Mouse (Mus musculus) midbrain, embryonic 10.5 days (tissue): ENCODE measurements around the gene Hbs1l. TPM values are rescaled to one million over a fixed set of nuclear protein-coding genes. Genes with fewer than 3 reads are reported as not detected.
A peak's percentile ranks its signal among the peaks of the same experiment; 100 is the strongest.
"Not testable (repeated sequence)": the region's sequence is repeated elsewhere in the genome, so short reads cannot be mapped to it uniquely, and the experiment has no call there.

Experiments used
- DNase-seq: peaks from one replicate; pipeline ENCODE4 v3.0.0-alpha.2; 2017; ENCODE audit warnings: low spot score
- H3K27ac ChIP-seq: fragments of 300-500 bp; sonication (generic); replicated peaks from 2 replicates; pipeline ENCODE4 v1.5.1; 2016; ENCODE audit warnings: mild to moderate bottlenecking
- H3K27me3 ChIP-seq: fragments of 300-500 bp; sonication (generic); 2 replicates; pipeline ENCODE4 v1.6.1; 2016; ENCODE audit warnings: low read depth, mild to moderate bottlenecking; ENCODE audit not compliant: poor library complexity, severe bottlenecking
- H3K36me3 ChIP-seq: fragments of 300-500 bp; sonication (generic); 2 replicates; pipeline ENCODE4 v1.6.1; 2016; ENCODE audit warnings: mild to moderate bottlenecking, moderate library complexity
- H3K4me1 ChIP-seq: fragments of 300-500 bp; sonication (generic); 2 replicates; pipeline ENCODE4 v1.6.1; 2016
- H3K4me3 ChIP-seq: fragments of 300-500 bp; sonication (generic); 2 replicates; pipeline ENCODE4 v1.5.1; 2016; ENCODE audit warnings: mild to moderate bottlenecking, moderate library complexity
- H3K9me3 ChIP-seq: fragments of 300-500 bp; sonication (generic); replicated peaks from 2 replicates; pipeline ENCODE4 v1.6.1; 2016; ENCODE audit warnings: mild to moderate bottlenecking
- WGBS: fragments of 180-500 bp; shearing (Covaris S2); methylation state at CpG from one replicate; pipeline ENCODE4 v1.1.7; 2016; 5-methylcytosine and 5-hydroxymethylcytosine counted together
- polyA plus RNA-seq: library from polyadenylated mRNA; unstranded; fragments of >200 nt; fragmentation: Nextera tagmentation; extraction: Ambion mirVana; gene quantifications from 2 replicates; pipeline ENCODE4 v1.2.1, GENCODE M21; 2016

The Hbs1l gene
- polyA plus RNA-seq, 1 experiment from 2014 or later: 136 TPM

- no peak overlapping the region for H3K4me3 ChIP-seq
- 94% methylated on average over 6 of the region's 6 CpGs for WGBS
- H3K36me3 ChIP-seq: peaks cover 31% of the 10 kb centered on the region
- no peaks in the 10 kb centered on the region for H3K9me3 ChIP-seq
- H3K4me1 ChIP-seq: peaks cover 17% of the 10 kb centered on the region
- H3K27ac ChIP-seq: no peak overlapping the region
- no peak for DNase-seq
- no peaks in the 10 kb centered on the region for H3K27me3 ChIP-seq
These were observed 76.5 kb downstream of the Hbs1l start for GRCm38 (mm10) chr10:21372271-21372670.

GRCm38 (mm10) chr10:21376682-21377473, 81.1 kb downstream of the Hbs1l start, which contains the start of gene Aldh8a1:
Aldh8a1 (plus strand) TSS chr10:21377291.
- 88% methylated on average over 13 of the region's 13 CpGs for WGBS

GRCm38 (mm10) chr10:21378196-21378944, 82.6 kb downstream of the Hbs1l start:
- no peak for DNase-seq

More at GRCm38 (mm10) chr10:21376682-21377473, 81.1 kb downstream of the Hbs1l start, which contains the start of gene Aldh8a1:
- no peaks in the 10 kb centered on the region for H3K36me3 ChIP-seq
- H3K4me3 ChIP-seq: no peak within 1 kb of the TSS
- H3K27ac ChIP-seq: no peak within 1 kb of the TSS
- DNase-seq: no peak
- H3K27me3 ChIP-seq: no peaks in the 10 kb centered on the region
- H3K4me1 ChIP-seq: peaks cover 15% of the 10 kb centered on the region; the same call in 1 of the 2 replicates
- no peaks in the 10 kb centered on the region for H3K9me3 ChIP-seq

GRCm38 (mm10) chr10:21382914-21383313, 87.1 kb downstream of the Hbs1l start:
- 33% methylated on average over 6 of the region's 6 CpGs for WGBS
- DNase-seq: no peak
- Histone ChIP-seq H3K4me3 (no peak overlapping the region), H3K36me3 (no peaks in the 10 kb centered on the region), H3K27ac (no peak overlapping the region), H3K9me3 (no peaks in the 10 kb centered on the region), H3K4me1 (peaks cover 10% of the 10 kb centered on the region; the same call in 1 of the 2 replicates), H3K27me3 (no peaks in the 10 kb centered on the region)

More at GRCm38 (mm10) chr10:21378196-21378944, 82.6 kb downstream of the Hbs1l start:
- 74% methylated on average over 9 of the region's 9 CpGs for WGBS
- Histone ChIP-seq H3K27me3 (no peaks in the 10 kb centered on the region), H3K36me3 (no peaks in the 10 kb centered on the region), H3K9me3 (no peaks in the 10 kb centered on the region), H3K4me1 (peaks cover 15% of the 10 kb centered on the region; the same call in 1 of the 2 replicates), H3K27ac (no peak overlapping the region), H3K4me3 (no peak overlapping the region)

GRCm38 (mm10) chr10:21385111-21385663, 89.4 kb downstream of the Hbs1l start:
- no peak overlapping the region for H3K4me3 ChIP-seq
- no peaks in the 10 kb centered on the region for H3K9me3 ChIP-seq
- no peak overlapping the region for H3K27ac ChIP-seq
- no peak for DNase-seq
- H3K36me3 ChIP-seq: no peaks in the 10 kb centered on the region
- H3K4me1 ChIP-seq: peaks cover 9% of the 10 kb centered on the region
- H3K27me3 ChIP-seq: no peaks in the 10 kb centered on the region
- WGBS: 79% methylated on average over 3 of the region's 3 CpGs

DNA sequence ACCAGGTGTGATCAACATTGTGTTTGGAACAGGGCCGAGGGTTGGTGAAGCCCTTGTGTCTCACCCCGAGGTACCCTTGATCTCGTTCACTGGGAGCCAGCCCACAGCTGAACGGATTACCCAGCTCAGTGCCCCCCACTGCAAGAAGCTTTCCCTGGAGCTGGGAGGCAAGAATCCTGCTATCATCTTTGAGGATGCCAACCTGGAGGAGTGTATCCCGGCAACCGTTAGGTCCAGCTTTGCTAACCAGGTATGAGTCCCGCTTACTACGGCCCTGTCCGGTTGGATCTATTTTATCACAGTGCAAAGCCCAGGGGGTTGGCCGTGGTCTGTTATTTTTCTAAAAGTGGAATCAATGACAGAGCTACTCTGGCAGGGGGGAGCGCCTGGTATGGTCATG, 93.3 kb downstream of the Hbs1l start:
- Histone ChIP-seq H3K4me3 (no peak overlapping the region), H3K36me3 (no peaks in the 10 kb centered on the region), H3K4me1 (peaks cover 11% of the 10 kb centered on the region), H3K27ac (no peak overlapping the region), H3K27me3 (no peaks in the 10 kb centered on the region), H3K9me3 (no peaks in the 10 kb centered on the region)
- 92% methylated on average over 11 of the region's 11 CpGs for WGBS
- DNase-seq: no peak

DNA sequence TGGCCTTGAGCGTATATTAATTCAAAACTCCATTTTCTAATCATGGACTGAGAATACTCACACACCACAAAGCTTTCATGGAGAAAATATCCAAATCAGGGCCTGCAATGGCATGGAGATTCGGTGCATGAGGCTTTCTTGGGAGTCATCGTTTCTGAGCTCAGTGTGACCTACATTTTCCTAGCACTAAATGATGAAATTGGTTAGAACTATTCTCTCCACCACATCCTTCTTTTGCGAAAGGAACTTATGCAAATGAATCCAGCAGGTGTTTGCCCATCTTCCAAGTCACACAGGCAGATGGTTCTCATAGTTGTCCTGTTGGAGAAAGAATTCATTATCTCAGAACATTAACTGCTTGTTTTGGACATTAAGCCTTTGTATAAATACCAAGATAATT, 94.7 kb downstream of the Hbs1l start:
- peaks cover 11% of the 10 kb centered on the region for H3K4me1 ChIP-seq
- no peaks in the 10 kb centered on the region for H3K27me3 ChIP-seq
- WGBS: 89% methylated on average over 4 of the region's 4 CpGs
- H3K4me3 ChIP-seq: no peak overlapping the region
- H3K9me3 ChIP-seq: no peaks in the 10 kb centered on the region
- H3K36me3 ChIP-seq: no peaks in the 10 kb centered on the region
- DNase-seq: no peak
- no peak overlapping the region for H3K27ac ChIP-seq

DNA sequence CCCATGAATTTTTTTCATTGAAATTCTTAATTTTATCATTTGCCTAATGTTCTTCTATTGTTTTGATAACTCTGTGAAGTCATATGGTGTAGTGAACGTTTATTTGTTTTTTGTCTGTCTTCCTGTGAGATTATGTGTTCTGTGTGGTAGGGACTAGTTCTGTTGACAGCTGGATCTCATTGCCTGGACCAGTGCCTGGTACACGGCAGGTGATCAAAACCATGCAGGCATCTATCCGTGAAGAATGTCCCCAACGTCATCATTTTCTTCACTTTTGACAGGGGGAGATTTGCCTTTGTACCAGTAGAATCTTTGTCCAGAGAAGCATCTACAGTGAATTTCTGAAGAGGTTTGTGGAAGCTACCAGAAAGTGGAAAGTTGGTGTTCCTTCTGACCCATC, 95.5 kb downstream of the Hbs1l start:
- 79% methylated on average over 4 of the region's 4 CpGs for WGBS

DNA sequence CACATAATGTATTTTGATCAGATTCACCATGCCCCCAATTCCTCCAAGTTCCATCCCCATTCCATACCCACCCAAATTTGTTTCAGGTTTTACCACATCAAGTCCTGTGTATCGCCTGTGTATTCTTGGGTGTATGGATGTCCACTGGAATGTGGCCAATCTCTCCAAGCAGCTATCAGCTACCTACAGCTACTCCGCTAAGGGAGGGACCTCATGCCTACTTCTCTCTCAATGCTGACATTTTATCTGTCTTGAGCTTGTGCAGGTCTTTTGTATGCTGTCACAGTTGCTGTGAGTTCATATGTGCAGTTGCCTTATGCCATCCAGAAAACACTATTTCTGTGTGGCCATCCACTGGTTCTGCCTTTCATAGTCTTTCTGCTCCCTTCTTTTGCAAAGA, 97.6 kb downstream of the Hbs1l start:
- Histone ChIP-seq H3K27ac (no peak overlapping the region), H3K9me3 (no peaks in the 10 kb centered on the region), H3K4me1 (peaks cover 11% of the 10 kb centered on the region), H3K36me3 (no peaks in the 10 kb centered on the region), H3K4me3 (no peak overlapping the region), H3K27me3 (no peaks in the 10 kb centered on the region)
- DNase-seq: no peak
- 87% methylated on average over 2 of the region's 2 CpGs for WGBS

More for the DNA sequence above, 95.5 kb downstream of the Hbs1l start:
- no peaks in the 10 kb centered on the region for H3K9me3 ChIP-seq
- DNase-seq: no peak
- no peak overlapping the region for H3K27ac ChIP-seq
- no peaks in the 10 kb centered on the region for H3K27me3 ChIP-seq
- H3K36me3 ChIP-seq: no peaks in the 10 kb centered on the region
- no peak overlapping the region for H3K4me3 ChIP-seq
- H3K4me1 ChIP-seq: peaks cover 11% of the 10 kb centered on the region

GRCm38 (mm10) chr10:21395426-21396139, 99.8 kb downstream of the Hbs1l start:
- Histone ChIP-seq H3K4me3 (no peak overlapping the region), H3K27me3 (no peaks in the 10 kb centered on the region), H3K27ac (no peak overlapping the region), H3K9me3 (no peaks in the 10 kb centered on the region), H3K36me3 (no peaks in the 10 kb centered on the region), H3K4me1 (0 out of 2 replicates have a peak, but pooled peaks cover 7% of the 10 kb centered on the region)
- DNase-seq: no peak
- 92% methylated on average over 14 of the region's 14 CpGs for WGBS

DNA sequence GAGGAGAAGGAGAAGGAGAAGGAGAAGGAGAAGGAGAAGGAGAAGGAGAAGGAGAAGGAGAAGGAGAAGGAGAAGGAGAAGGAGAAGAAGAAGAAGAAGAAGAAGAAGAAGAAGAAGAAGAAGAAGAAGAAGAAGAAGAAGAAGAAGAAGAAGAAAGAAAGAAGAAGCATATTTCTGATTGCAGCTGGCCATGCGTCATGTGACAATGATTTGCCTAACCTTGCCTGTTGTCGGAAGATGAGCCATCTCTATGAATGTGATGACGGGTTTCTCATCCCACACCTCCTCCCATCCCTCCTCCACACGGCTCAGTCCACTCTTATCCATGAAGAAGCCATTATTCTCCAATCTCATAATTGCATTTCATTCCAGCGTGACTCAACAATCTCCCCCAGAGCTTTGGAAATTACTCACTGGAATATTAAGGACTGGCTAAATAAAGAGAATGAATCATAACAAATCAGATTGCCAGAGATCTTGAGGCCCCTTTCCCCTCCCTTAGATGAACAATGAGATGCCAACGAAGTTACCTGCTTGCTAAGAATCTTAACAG, 103.2 kb downstream of the Hbs1l start:
- H3K27me3 ChIP-seq, H3K36me3 ChIP-seq, DNase-seq, H3K4me1 ChIP-seq, H3K27ac ChIP-seq, H3K9me3 ChIP-seq, H3K4me3 ChIP-seq: not testable (repeated sequence)
- WGBS: 85% methylated on average over 6 of the region's 6 CpGs

DNA sequence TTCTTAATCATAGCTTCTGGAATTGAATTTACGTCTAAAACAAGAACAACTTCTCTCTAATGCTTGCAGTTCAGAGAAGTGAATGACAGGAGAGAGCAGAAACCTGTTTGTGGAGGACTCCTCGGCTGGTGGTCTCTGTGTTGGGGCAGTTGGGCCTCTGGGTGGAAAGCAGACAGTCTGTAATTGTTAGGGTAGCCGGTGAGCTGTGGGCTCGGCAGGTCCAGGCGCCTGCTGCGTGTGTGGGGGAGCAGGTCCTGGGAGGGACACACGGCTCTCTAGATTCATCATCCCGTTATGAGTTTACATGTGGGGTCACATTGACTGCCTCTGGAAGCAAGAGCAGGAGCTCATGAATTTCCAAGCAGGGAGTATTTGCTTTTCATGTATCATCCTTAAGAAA, 103.8 kb downstream of the Hbs1l start:
- Histone ChIP-seq H3K9me3 (no peaks in the 10 kb centered on the region), H3K27me3 (no peaks in the 10 kb centered on the region), H3K36me3 (no peaks in the 10 kb centered on the region), H3K4me1 (0 out of 2 replicates have a peak, but pooled peaks cover 10% of the 10 kb centered on the region), H3K4me3 (no peak overlapping the region), H3K27ac (0 out of 2 replicates have a peak overlapping the region, but pooled peaks have one; percentile 17)
- no peak for DNase-seq
- WGBS: 75% methylated on average over 8 of the region's 8 CpGs
